Mouse (Mus musculus) embryonic facial prominence, embryonic 12.5 days (tissue): ENCODE data around the gene Cdk15. TPM values are rescaled to one million over a fixed set of nuclear protein-coding genes. Genes with fewer than 3 reads are reported as not detected.

Experiments used
- ATAC-seq: fragments of 200-750 bp; cut with Nextera tagmentation; 2 replicates; pipeline ENCODE4 v1.8.0; 2017; ENCODE audit not compliant: insufficient number of reproducible peaks, insufficient read depth, low FRiP score, low TSS enrichment
- H3K27ac ChIP-seq: fragments of 300-500 bp; sonication (generic); 2 replicates; pipeline ENCODE4 v1.5.1; 2016; ENCODE audit warnings: mild to moderate bottlenecking
- H3K27me3 ChIP-seq: fragments of 300-500 bp; sonication (generic); 2 replicates; pipeline ENCODE4 v1.6.1; 2016; ENCODE audit warnings: mild to moderate bottlenecking, moderate library complexity
- H3K36me3 ChIP-seq: fragments of 300-500 bp; sonication (generic); 2 replicates; pipeline ENCODE4 v1.6.1; 2016; ENCODE audit warnings: mild to moderate bottlenecking
- H3K4me1 ChIP-seq: fragments of 300-500 bp; sonication (generic); 2 replicates; pipeline ENCODE4 v1.6.1; 2016
- H3K4me2 ChIP-seq: fragments of 300-500 bp; sonication (generic); replicated peaks from 2 replicates; pipeline ENCODE4 v1.6.1; 2016; ENCODE audit warnings: mild to moderate bottlenecking, moderate library complexity
- H3K4me3 ChIP-seq: fragments of 300-500 bp; sonication (generic); 2 replicates; pipeline ENCODE4 v1.5.1; 2016; ENCODE audit warnings: mild to moderate bottlenecking
- H3K9ac ChIP-seq: fragments of 300-500 bp; sonication (generic); 2 replicates; pipeline ENCODE4 v1.6.1; 2016; ENCODE audit warnings: mild to moderate bottlenecking, moderate library complexity
- H3K9me3 ChIP-seq: fragments of 300-500 bp; sonication (generic); 2 replicates; pipeline ENCODE4 v1.6.1; 2016; ENCODE audit warnings: mild to moderate bottlenecking, moderate library complexity
- WGBS: fragments of 180-500 bp; shearing (Covaris S2); methylation state at CpG from one replicate; pipeline ENCODE4 v1.1.7; 2016; 5-methylcytosine and 5-hydroxymethylcytosine counted together
- polyA plus RNA-seq: library from polyadenylated mRNA; unstranded; fragments of >200 nt; fragmentation: Nextera tagmentation; extraction: Ambion mirVana; gene quantifications from 2 replicates; pipeline ENCODE4 v1.2.1, GENCODE M21; 2016

Cdk15 gene
- polyA plus RNA-seq, 1 experiment from 2014 or later, result 0.67 TPM

GRCm38 (mm10) chr1:59237614-59238211, 19.0 kb upstream of the Cdk15 start:
- no peaks in the 10 kb centered on the region for H3K27me3 ChIP-seq
- H3K9me3 ChIP-seq, result no peaks in the 10 kb centered on the region
- H3K4me3 ChIP-seq, result peak overlapping the region; percentile 73
- ATAC-seq, result peak; percentile 42
- H3K4me2 ChIP-seq, result peak overlapping the region; percentile 73
- H3K36me3 ChIP-seq, result no peaks in the 10 kb centered on the region
- no peaks in the 10 kb centered on the region for H3K4me1 ChIP-seq
- 2% methylated on average over 19 of the region's 19 CpGs for WGBS
- 0 out of 2 replicates have a peak overlapping the region, but pooled peaks have one; percentile 12 for H3K27ac ChIP-seq
- peak overlapping the region; percentile 25 for H3K9ac ChIP-seq

- ATAC-seq, result no peak
- no peak overlapping the region for H3K27ac ChIP-seq
- H3K4me3 ChIP-seq, result no peak overlapping the region
- H3K4me2 ChIP-seq, result no peak overlapping the region
- 63% methylated on average over 2 of the region's 2 CpGs for WGBS
- no peaks in the 10 kb centered on the region for H3K9me3 ChIP-seq
- H3K27me3 ChIP-seq, result no peaks in the 10 kb centered on the region
- H3K4me1 ChIP-seq, result no peaks in the 10 kb centered on the region
- no peak overlapping the region for H3K9ac ChIP-seq
- H3K36me3 ChIP-seq, result no peaks in the 10 kb centered on the region
Observed at GRCm38 (mm10) chr1:59243770-59244169, 12.9 kb upstream of the Cdk15 start.

- Histone ChIP-seq H3K4me3 (no peak overlapping the region), H3K27me3 (no peaks in the 10 kb centered on the region), H3K36me3 (no peaks in the 10 kb centered on the region), H3K4me2 (no peak overlapping the region), H3K9me3 (no peaks in the 10 kb centered on the region), H3K27ac (no peak overlapping the region), H3K9ac (no peak overlapping the region), H3K4me1 (no peaks in the 10 kb centered on the region)
- WGBS, result 2% methylated on average over 9 of the region's 9 CpGs
- ATAC-seq, result 0 out of 2 replicates have a peak, but pooled peaks have one; percentile 35
Observed at GRCm38 (mm10) chr1:59247602-59248001, 9.1 kb upstream of the Cdk15 start.

- H3K4me1 ChIP-seq, result peaks cover 17% of the 10 kb centered on the region
- peak overlapping the region; percentile 25; the same call in 1 of the 2 replicates for H3K4me3 ChIP-seq
- no peak for ATAC-seq
Observed at GRCm38 (mm10) chr1:59252762-59253161, 3.9 kb upstream of the Cdk15 start.

GRCm38 (mm10) chr1:59253301-59253909, 3.3 kb upstream of the Cdk15 start:
- Histone ChIP-seq H3K36me3 (no peaks in the 10 kb centered on the region), H3K9ac (peak overlapping the region; percentile 33; the same call in 1 of the 2 replicates), H3K4me2 (peak overlapping the region; percentile 51), H3K9me3 (no peaks in the 10 kb centered on the region), H3K4me1 (peaks cover 23% of the 10 kb centered on the region), H3K4me3 (peak overlapping the region; percentile 25), H3K27ac (no peak overlapping the region), H3K27me3 (no peaks in the 10 kb centered on the region)
- WGBS, result 2% methylated on average over 15 of the region's 18 CpGs
- no peak for ATAC-seq

More at GRCm38 (mm10) chr1:59252762-59253161, 3.9 kb upstream of the Cdk15 start:
- no peak overlapping the region for H3K27ac ChIP-seq
- peak overlapping the region; percentile 51 for H3K4me2 ChIP-seq
- no peaks in the 10 kb centered on the region for H3K36me3 ChIP-seq
- no peaks in the 10 kb centered on the region for H3K27me3 ChIP-seq
- no peaks in the 10 kb centered on the region for H3K9me3 ChIP-seq
- no peak overlapping the region for H3K9ac ChIP-seq
- 4% methylated on average over 4 of the region's 7 CpGs for WGBS

GRCm38 (mm10) chr1:59257736-59258135, 1.0 kb downstream of the Cdk15 start:
- ATAC-seq, result no peak
- no peak overlapping the region for H3K4me2 ChIP-seq
- H3K36me3 ChIP-seq, result no peaks in the 10 kb centered on the region
- H3K27ac ChIP-seq, result no peak overlapping the region
- no peak overlapping the region for H3K4me3 ChIP-seq
- H3K4me1 ChIP-seq, result peaks cover 23% of the 10 kb centered on the region
- no peak overlapping the region for H3K9ac ChIP-seq
- H3K9me3 ChIP-seq, result no peaks in the 10 kb centered on the region
- H3K27me3 ChIP-seq, result no peaks in the 10 kb centered on the region
- WGBS, result 7% methylated on average over 3 of the region's 3 CpGs

GRCm38 (mm10) chr1:59268931-59269330, 12.2 kb downstream of the Cdk15 start:
- Histone ChIP-seq H3K27me3 (no peaks in the 10 kb centered on the region), H3K9me3 (no peaks in the 10 kb centered on the region), H3K4me3 (no peak overlapping the region), H3K4me1 (peaks cover 25% of the 10 kb centered on the region), H3K27ac (no peak overlapping the region; the same call in 1 of the 2 replicates), H3K36me3 (no peaks in the 10 kb centered on the region), H3K4me2 (no peak overlapping the region), H3K9ac (no peak overlapping the region)
- ATAC-seq, result no peak
- WGBS, result 36% methylated on average over 8 of the region's 8 CpGs

GRCm38 (mm10) chr1:59269466-59269865, 12.8 kb downstream of the Cdk15 start:
- Histone ChIP-seq H3K4me1 (peaks cover 25% of the 10 kb centered on the region), H3K36me3 (no peaks in the 10 kb centered on the region), H3K4me2 (0 out of 2 replicates have a peak overlapping the region, but pooled peaks have one; percentile 18), H3K27me3 (no peaks in the 10 kb centered on the region), H3K4me3 (no peak overlapping the region), H3K9ac (no peak overlapping the region), H3K9me3 (no peaks in the 10 kb centered on the region), H3K27ac (peak overlapping the region; percentile 80)
- ATAC-seq, result no peak
- 61% methylated on average over 6 of the region's 6 CpGs for WGBS

GRCm38 (mm10) chr1:59269951-59270689, 13.4 kb downstream of the Cdk15 start:
- ATAC-seq, result peak; percentile 84
- Histone ChIP-seq H3K4me2 (peak overlapping the region; percentile 18), H3K27me3 (no peaks in the 10 kb centered on the region), H3K36me3 (no peaks in the 10 kb centered on the region), H3K9me3 (no peaks in the 10 kb centered on the region), H3K27ac (peak overlapping the region; percentile 80), H3K9ac (no peak overlapping the region), H3K4me1 (peaks cover 25% of the 10 kb centered on the region), H3K4me3 (no peak overlapping the region)
- 17% methylated on average over 20 of the region's 20 CpGs for WGBS

GRCm38 (mm10) chr1:59272189-59272588, 15.5 kb downstream of the Cdk15 start:
- no peak overlapping the region for H3K27ac ChIP-seq
- 29% methylated on average over 3 of the region's 3 CpGs for WGBS

GRCm38 (mm10) chr1:59285880-59286279, 29.2 kb downstream of the Cdk15 start:
- Histone ChIP-seq H3K9ac (no peak overlapping the region), H3K9me3 (no peaks in the 10 kb centered on the region), H3K36me3 (no peaks in the 10 kb centered on the region), H3K4me2 (no peak overlapping the region), H3K27ac (no peak overlapping the region), H3K4me3 (no peak overlapping the region), H3K4me1 (peaks cover 10% of the 10 kb centered on the region), H3K27me3 (no peaks in the 10 kb centered on the region)
- ATAC-seq, result no peak
- WGBS, result 92% methylated on average over 5 of the region's 5 CpGs

More at GRCm38 (mm10) chr1:59272189-59272588, 15.5 kb downstream of the Cdk15 start:
- Histone ChIP-seq H3K9ac (no peak overlapping the region), H3K9me3 (no peaks in the 10 kb centered on the region), H3K27me3 (no peaks in the 10 kb centered on the region), H3K4me3 (no peak overlapping the region), H3K4me1 (peaks cover 25% of the 10 kb centered on the region), H3K36me3 (no peaks in the 10 kb centered on the region), H3K4me2 (no peak overlapping the region)
- no peak for ATAC-seq
